Mouse (Mus musculus): Measurements from ENCODE around the gene Glis3. TPM values are rescaled to one million over a fixed set of nuclear protein-coding genes. Genes with fewer than 3 reads are reported as not detected.

Gene Glis3
- polyA plus RNA-seq, 1 experiment from 2014 or later, result 0.36 TPM

DNA sequence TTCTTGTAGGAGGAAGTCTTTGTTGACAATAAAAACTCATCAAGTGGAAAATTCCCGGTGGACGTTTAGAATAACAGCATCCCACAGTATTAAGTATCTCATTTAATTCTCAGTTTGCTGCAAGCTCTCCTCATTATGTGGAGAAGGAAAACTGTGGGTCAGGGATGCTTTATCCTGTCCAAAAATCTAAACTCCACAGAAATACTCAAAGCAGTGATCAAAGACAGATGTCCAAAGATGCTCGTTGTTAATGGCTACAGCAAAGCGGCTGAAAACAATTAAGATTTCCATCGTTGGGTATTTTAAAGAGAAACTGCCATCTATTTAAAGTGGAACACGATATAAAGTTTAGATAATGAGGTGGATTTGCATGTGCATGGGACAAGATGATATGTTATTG, 454.2 kb downstream of the Glis3 start:
- DNase-seq, result no peak

DNA sequence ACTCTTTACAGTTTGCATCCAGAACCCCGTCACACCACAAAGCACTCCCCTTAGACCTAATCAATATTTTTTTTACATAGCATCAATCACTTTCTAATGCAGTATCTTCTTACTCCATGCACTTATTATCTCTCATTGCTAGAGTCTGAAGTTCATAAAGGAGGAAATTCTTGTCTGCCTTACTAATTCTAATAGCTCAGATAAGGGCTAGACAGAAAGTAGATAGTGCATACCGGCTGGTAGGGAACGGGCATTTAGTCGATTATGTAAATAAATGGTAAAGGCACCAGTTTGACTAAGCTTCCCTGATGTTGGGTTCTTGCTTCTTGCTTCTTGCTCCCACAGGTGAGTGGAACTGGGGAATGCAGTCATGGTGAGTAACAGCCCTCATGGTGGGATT, 468.2 kb downstream of the Glis3 start:
- no peak overlapping the region for H3K27ac ChIP-seq (ENCODE audit: low read depth)
- no peaks in the 10 kb centered on the region for H3K9me3 ChIP-seq (ENCODE audit: low read length)
- H3K4me2 ChIP-seq (ENCODE audit: low read depth, low read length), result no peak overlapping the region
- TF ChIP-seq CTCF (IDR thresholded peaks at IDR 0.05; ENCODE audit: low read depth), result no peak
- TF ChIP-seq EP300 (IDR thresholded peaks at IDR 0.05; ENCODE audit: low read depth), result no peak
- 66% methylated on average over 4 of the region's 4 CpGs for WGBS (ENCODE audit: insufficient replicate concordance)
- H3K4me3 ChIP-seq (ENCODE audit: low read depth, low read length), result no peak overlapping the region
- DNase-seq, result no peak
- no peaks in the 10 kb centered on the region for H3K27me3 ChIP-seq (ENCODE audit: insufficient read depth, low read length)
- ATAC-seq, result no peak
- no peaks in the 10 kb centered on the region for H3K4me1 ChIP-seq (ENCODE audit: insufficient read depth)
- H3K36me3 ChIP-seq (replicated peaks; ENCODE audit: insufficient read depth, low read length), result no peaks in the 10 kb centered on the region
- no peak overlapping the region for H3K9ac ChIP-seq (replicated peaks)

More for the DNA sequence above, 454.2 kb downstream of the Glis3 start:
- Histone ChIP-seq H3K9me3 (ENCODE audit: low read length) (no peaks in the 10 kb centered on the region), H3K4me2 (ENCODE audit: low read depth, low read length) (no peak overlapping the region), H3K36me3 (replicated peaks; ENCODE audit: insufficient read depth, low read length) (no peaks in the 10 kb centered on the region), H3K27ac (ENCODE audit: low read depth) (no peak overlapping the region), H3K4me1 (ENCODE audit: insufficient read depth) (no peaks in the 10 kb centered on the region), H3K9ac (replicated peaks) (no peak overlapping the region), H3K27me3 (ENCODE audit: insufficient read depth, low read length) (no peaks in the 10 kb centered on the region), H3K4me3 (ENCODE audit: low read depth, low read length) (no peak overlapping the region)
- TF ChIP-seq EP300 (IDR thresholded peaks at IDR 0.05; ENCODE audit: low read depth) (no peak), CTCF (IDR thresholded peaks at IDR 0.05; ENCODE audit: low read depth) (no peak)
- no peak for ATAC-seq
- WGBS (ENCODE audit: insufficient replicate concordance), result 72% methylated on average over 6 of the region's 6 CpGs

Other genes starting within 250 kb of the Glis3 start
- gene Slc1a1, start 155.0 kb upstream of the Glis3 start, polyA plus RNA-seq (2015; fragmentation: Nextera tagmentation; extraction: Ambion mirVana), result 0.07 and 0.09 TPM in 2 replicates